Comparison of ENCODE assay signal across 10 mouse cellular contexts in genomic region chr7:70367591-70368267, GRCm38 (mm10). TPM values are rescaled to one million over a fixed set of nuclear protein-coding genes. Genes with fewer than 3 reads are reported as not detected.
DNase-seq lines count a peak whose midpoint lies in the region; ATAC-seq and TF ChIP-seq lines count a peak whose summit lies in the region.
"Had no signal": no experiment of that assay in that cellular context is flagged by ENCODE, and none has a peak within 500 bp of the region (broad histone marks: within the 10 kb centered on the region; RNA-seq: fewer than 3 reads in every experiment).

No protein-coding gene starts in this region.

- peak overlapping the region; percentile 96 for H3K4me3 ChIP-seq in lung, embryonic 14.5 days (ENCODE audit: low read depth, low read length)
- no peak overlapping the region for H3K4me3 ChIP-seq in heart, embryonic 12.5 days
- peak overlapping the region; percentile 62 for H3K4me3 ChIP-seq in kidney, embryonic 16.5 days (ENCODE audit: low read length)
- H3K4me3 ChIP-seq in neural tube, embryonic 11.5 days (ENCODE audit: low read depth, low read length): 0 out of 2 replicates have a peak overlapping the region, but pooled peaks have one; percentile 8
- H3K4me3 ChIP-seq: erythroblast, embryonic 14.5 days had no signal

- TF ChIP-seq CTCF in lung, embryonic 14.5 days (IDR thresholded peaks at IDR 0.05; ENCODE audit: low read depth): no peak

- peaks cover 16% of the 10 kb centered on the region for H3K4me1 ChIP-seq in lung, embryonic 14.5 days (ENCODE audit: insufficient read depth)
- H3K4me1 ChIP-seq in heart, embryonic 12.5 days (replicated peaks): peaks cover 19% of the 10 kb centered on the region
- H3K4me1 ChIP-seq in kidney, embryonic 16.5 days (ENCODE audit: insufficient read depth, low read length): peaks cover 40% of the 10 kb centered on the region
- H3K4me1 ChIP-seq in neural tube, embryonic 11.5 days (ENCODE audit: control insufficient read depth, insufficient read depth, low read length): peaks cover 17% of the 10 kb centered on the region

- H3K4me2 ChIP-seq in lung, embryonic 14.5 days: peak overlapping the region; percentile 69
- peak overlapping the region; percentile 25; the same call in 1 of the 2 replicates for H3K4me2 ChIP-seq in heart, embryonic 12.5 days
- H3K4me2 ChIP-seq in kidney, embryonic 16.5 days (replicated peaks; ENCODE audit: low read depth, low read length): peak overlapping the region; percentile 68
- peak overlapping the region; percentile 37 for H3K4me2 ChIP-seq in neural tube, embryonic 11.5 days (ENCODE audit: low read depth)

- no peak for ATAC-seq in lung, embryonic 14.5 days (ENCODE audit: insufficient read depth)
- no peak for ATAC-seq in heart, embryonic 12.5 days (ENCODE audit: insufficient number of reproducible peaks, low FRiP score)
- peak; percentile 37; the same call in 1 of the 2 replicates for ATAC-seq in kidney, embryonic 16.5 days (ENCODE audit: low FRiP score, low TSS enrichment)
- ATAC-seq in neural tube, embryonic 11.5 days (ENCODE audit: insufficient read depth, low FRiP score, low TSS enrichment): peak; percentile 11; the same call in 1 of the 2 replicates
- ATAC-seq in frontal cortex, adult (ENCODE audit: low TSS enrichment): no peak

- H3K9ac ChIP-seq in lung, embryonic 14.5 days: peak overlapping the region; percentile 95
- H3K9ac ChIP-seq in heart, embryonic 12.5 days: no peak overlapping the region
- peak overlapping the region; percentile 81 for H3K9ac ChIP-seq in kidney, embryonic 16.5 days (replicated peaks; ENCODE audit: low read length)
- no peak overlapping the region; the same call in 1 of the 2 replicates for H3K9ac ChIP-seq in neural tube, embryonic 11.5 days (ENCODE audit: low read length)

- H3K36me3 ChIP-seq in lung, embryonic 14.5 days (ENCODE audit: insufficient read depth): no peaks in the 10 kb centered on the region
- no peaks in the 10 kb centered on the region for H3K36me3 ChIP-seq in heart, embryonic 12.5 days
- no peaks in the 10 kb centered on the region for H3K36me3 ChIP-seq in kidney, embryonic 16.5 days (ENCODE audit: insufficient read depth, low read length)
- no peaks in the 10 kb centered on the region for H3K36me3 ChIP-seq in neural tube, embryonic 11.5 days (ENCODE audit: control insufficient read depth, insufficient read depth, low read length)

- DNase-seq in lung, embryonic 14.5 days: peak; percentile 54
- DNase-seq in lung, postnatal 25 days (ENCODE audit: low spot score): no peak
- DNase-seq in neural tube, embryonic 11.5 days (ENCODE audit: low spot score): peak; percentile 43
- DNase-seq in cerebellum, postnatal 36 days: no peak
- no peak for DNase-seq in layer of hippocampus, adult 8-10 months (ENCODE audit: low spot score in 2 of 2)

- H3K27ac ChIP-seq in lung, embryonic 14.5 days (ENCODE audit: low read depth): peak overlapping the region; percentile 99
- H3K27ac ChIP-seq in heart, embryonic 12.5 days (ENCODE audit: poor library complexity, severe bottlenecking): no peak overlapping the region
- peak overlapping the region; percentile 98 for H3K27ac ChIP-seq in kidney, embryonic 16.5 days (ENCODE audit: low read length)
- 0 out of 2 replicates have a peak overlapping the region, but pooled peaks have one; percentile 5 for H3K27ac ChIP-seq in neural tube, embryonic 11.5 days (ENCODE audit: low read depth, low read length)

- no peaks in the 10 kb centered on the region for H3K9me3 ChIP-seq in lung, embryonic 14.5 days (ENCODE audit: low read depth, low read length)
- no peaks in the 10 kb centered on the region for H3K9me3 ChIP-seq in heart, embryonic 12.5 days (replicated peaks)
- H3K9me3 ChIP-seq in kidney, embryonic 16.5 days (ENCODE audit: low read length): no peaks in the 10 kb centered on the region
- no peaks in the 10 kb centered on the region for H3K9me3 ChIP-seq in neural tube, embryonic 11.5 days (ENCODE audit: control insufficient read depth, low read length)

- 17% methylated on average over 16 of the region's 16 CpGs for WGBS in lung, embryonic 14.5 days
- WGBS in heart, embryonic 12.5 days: 17% methylated on average over 16 of the region's 16 CpGs
- WGBS in kidney, embryonic 16.5 days: 12% methylated on average over 16 of the region's 16 CpGs
- WGBS in neural tube, embryonic 11.5 days: 7% methylated on average over 16 of the region's 16 CpGs

- no peaks in the 10 kb centered on the region for H3K27me3 ChIP-seq in lung, embryonic 14.5 days (ENCODE audit: insufficient read depth, low read length)
- H3K27me3 ChIP-seq in heart, embryonic 12.5 days (replicated peaks): peaks cover 56% of the 10 kb centered on the region
- 0 out of 2 replicates have a peak, but pooled peaks cover 3% of the 10 kb centered on the region for H3K27me3 ChIP-seq in kidney, embryonic 16.5 days (ENCODE audit: insufficient read depth, low read length)
- H3K27me3 ChIP-seq in neural tube, embryonic 11.5 days (ENCODE audit: control insufficient read depth, insufficient read depth, low read length): peaks cover 18% of the 10 kb centered on the region

RNA-seq across cellular contexts. Expression of gene Nr2f2, which starts 1.2 kb away (rescaled TPM):
- 142 and 146 TPM in 2 replicates for polyA plus RNA-seq in lung, embryonic 14.5 days (2014; fragmentation: Nextera tagmentation; extraction: Ambion mirVana)
- 26.5 and 27.7 TPM in 2 replicates for polyA plus RNA-seq in heart, embryonic 12.5 days (2016; fragmentation: Nextera tagmentation; extraction: Ambion mirVana)
- 165 and 186 TPM in 2 replicates for polyA plus RNA-seq in kidney, embryonic 16.5 days (2015; fragmentation: Nextera tagmentation; extraction: Ambion mirVana)
- 88.5 and 95.9 TPM in 2 replicates for polyA plus RNA-seq in neural tube, embryonic 11.5 days (2014; fragmentation: Nextera tagmentation; extraction: Ambion mirVana)
- total RNA-seq in layer of hippocampus, adult 8-10 months (2022): 10 to 100 TPM; 40.5 to 53.3 (median 45.9) TPM
- total RNA-seq: neutrophil, adult 5-6 weeks had no signal
- polyA plus RNA-seq: erythroblast, embryonic 14.5 days had no signal

Comparison
In these comparisons a context has a peak if more than half of its experiments do, and no peak if none do; other contexts are left out.
1. DNase-seq: peak in lung, embryonic 14.5 days (single experiment) and neural tube, embryonic 11.5 days (single experiment); none in lung, postnatal 25 days (single experiment), cerebellum, postnatal 36 days (0 of 2) and layer of hippocampus, adult 8-10 months (0 of 2).
2. ATAC-seq: peak in kidney, embryonic 16.5 days (single experiment) and neural tube, embryonic 11.5 days (single experiment); none in lung, embryonic 14.5 days (single experiment), heart, embryonic 12.5 days (single experiment) and frontal cortex, adult (single experiment).
3. H3K9ac ChIP-seq: peak in lung, embryonic 14.5 days (single experiment) and kidney, embryonic 16.5 days (single experiment); none in heart, embryonic 12.5 days (single experiment) and neural tube, embryonic 11.5 days (single experiment).
4. Peak in every context shown above with its lines, with median percentiles within 50 percentile points of each other: H3K4me2 ChIP-seq.